Mouse (Mus musculus) embryonic fibroblast, embryonic 13.5 days (primary cell): ENCODE measurements around the gene Gpr153.

Experiments used
- CTCF ChIP-seq: IDR thresholded peaks from 2 replicates; pipeline ENCODE4 v1.5.1; 2011; ENCODE audit warnings: mild to moderate bottlenecking, control low read depth, low read length, moderate library complexity, borderline replicate concordance; ENCODE audit not compliant: insufficient read depth
- POLR2A ChIP-seq: IDR thresholded peaks from 2 replicates; pipeline ENCODE4 v1.6.1; 2011; ENCODE audit warnings: low read depth, mild to moderate bottlenecking, control low read depth, low read length, moderate library complexity

- TF ChIP-seq CTCF (no peak), POLR2A (no peak)
Measured at GRCm38 (mm10) chr4:152304685-152305084, 30.7 kb downstream of the Gpr153 start.
